Mouse (Mus musculus) spleen, adult 2 months (tissue): ENCODE measurements at regions not wholly inside any gene's neighbourhood (a gene's known extent, or its start where the extent isn't known, plus 50 kb on each side); places are given as distances from the start of the nearest gene placed in this dataset.
"Not testable (repeated sequence)": the region's sequence is repeated elsewhere in the genome, so short reads cannot be mapped to it uniquely, and the experiment has no call there.

Source experiments
- DNase-seq, 2 experiments: peaks; one replicate each; pipeline versions ENCODE4 v3.0.0 to v3.0.0-alpha.2; 2012 to 2021; ENCODE audit warnings: low spot score in 2 of 2, low read depth in 1 of 2
- H3K27ac ChIP-seq: fragments of 200-500 bp; 2 replicates; pipeline ENCODE4 v1.5.1; 2012; ENCODE audit warnings: low read length, inconsistent platforms; ENCODE audit not compliant: insufficient read depth
- H3K27me3 ChIP-seq: fragments of 200-500 bp; 2 replicates; pipeline ENCODE4 v1.6.1; 2012; ENCODE audit warnings: mild to moderate bottlenecking, moderate library complexity, low read length, inconsistent platforms; ENCODE audit not compliant: control insufficient read depth, insufficient read depth
- H3K36me3 ChIP-seq: fragments of 200-500 bp; 2 replicates; pipeline ENCODE4 v1.6.1; 2012; ENCODE audit warnings: mild to moderate bottlenecking, low read length, inconsistent platforms; ENCODE audit not compliant: control insufficient read depth, insufficient read depth
- H3K4me1 ChIP-seq: fragments of 200-500 bp; 2 replicates; pipeline ENCODE4 v1.6.1; 2011; ENCODE audit warnings: inconsistent platforms; ENCODE audit not compliant: control insufficient read depth, insufficient read depth, insufficient read length
- H3K4me3 ChIP-seq: fragments of 200-500 bp; 2 replicates; pipeline ENCODE4 v1.5.1; 2011; ENCODE audit warnings: mild to moderate bottlenecking, inconsistent platforms; ENCODE audit not compliant: insufficient read depth, insufficient read length; ENCODE audit errors: extremely low read depth
- CTCF ChIP-seq: fragments of 200-500 bp; IDR thresholded peaks from 2 replicates; pipeline ENCODE4 v1.5.1; 2011; ENCODE audit warnings: mild to moderate bottlenecking, inconsistent platforms; ENCODE audit not compliant: insufficient read depth, insufficient read length, insufficient replicate concordance; ENCODE audit errors: extremely low read depth
- POLR2A ChIP-seq: fragments of 200-500 bp; IDR thresholded peaks from 2 replicates; pipeline ENCODE4 v1.6.1; 2011; ENCODE audit warnings: low read depth, low read length, inconsistent platforms
- WGBS: fragments of 180-500 bp; shearing (Covaris S2); methylation state at CpG from one replicate; pipeline ENCODE4 v1.1.7; 2018; 5-methylcytosine and 5-hydroxymethylcytosine counted together

GRCm38 (mm10) chr15:24348975-24349560, 1064.5 kb downstream of the Basp1 start:
- no peaks in the 10 kb centered on the region for H3K4me1 ChIP-seq
- no peak overlapping the region for H3K27ac ChIP-seq
- H3K4me3 ChIP-seq, result no peak overlapping the region
- no peaks in the 10 kb centered on the region for H3K36me3 ChIP-seq
- no peaks in the 10 kb centered on the region for H3K27me3 ChIP-seq
- TF ChIP-seq CTCF (no peak), POLR2A (no peak)
- WGBS, result 76% methylated on average over 1 of the region's 1 CpGs
- DNase-seq, result no peak

- H3K4me1 ChIP-seq, DNase-seq, H3K27me3 ChIP-seq, H3K27ac ChIP-seq, H3K36me3 ChIP-seq, H3K4me3 ChIP-seq: not testable (repeated sequence)
- WGBS, result 85% methylated on average over 1 of the region's 1 CpGs
These were observed 1077.7 kb downstream of the Basp1 start for GRCm38 (mm10) chr15:24335876-24336275.

GRCm38 (mm10) chr15:24303123-24303522, 1110.4 kb downstream of the Basp1 start:
- H3K4me3 ChIP-seq, DNase-seq, H3K36me3 ChIP-seq, H3K27me3 ChIP-seq, H3K4me1 ChIP-seq, H3K27ac ChIP-seq: not testable (repeated sequence)
- WGBS, result 75% methylated on average over 3 of the region's 3 CpGs

GRCm38 (mm10) chr15:24297236-24297635, 1116.3 kb downstream of the Basp1 start:
- no peak overlapping the region for H3K27ac ChIP-seq
- H3K36me3 ChIP-seq, result no peaks in the 10 kb centered on the region
- DNase-seq, result no peak
- TF ChIP-seq POLR2A, result no peak
- no peak overlapping the region for H3K4me3 ChIP-seq
- no peaks in the 10 kb centered on the region for H3K27me3 ChIP-seq
- H3K4me1 ChIP-seq, result no peaks in the 10 kb centered on the region

GRCm38 (mm10) chr15:24296798-24297197, 1116.8 kb downstream of the Basp1 start:
- Histone ChIP-seq H3K27me3 (no peaks in the 10 kb centered on the region), H3K27ac (no peak overlapping the region), H3K4me3 (no peak overlapping the region), H3K36me3 (no peaks in the 10 kb centered on the region), H3K4me1 (no peaks in the 10 kb centered on the region)
- TF ChIP-seq CTCF, result no peak
- no peak for TF ChIP-seq POLR2A
- DNase-seq, result no peak
- 91% methylated on average over 7 of the region's 7 CpGs for WGBS

GRCm38 (mm10) chr15:24275100-24275499, 1138.5 kb downstream of the Basp1 start:
- TF ChIP-seq POLR2A (no peak), CTCF (no peak)
- no peaks in the 10 kb centered on the region for H3K36me3 ChIP-seq

GRCm38 (mm10) chr15:24267360-24267759, 1146.2 kb downstream of the Basp1 start:
- DNase-seq, result no peak
- TF ChIP-seq CTCF, result no peak
- TF ChIP-seq POLR2A, result no peak
- H3K36me3 ChIP-seq, result no peaks in the 10 kb centered on the region

More at GRCm38 (mm10) chr15:24275100-24275499, 1138.5 kb downstream of the Basp1 start:
- Histone ChIP-seq H3K27ac (no peak overlapping the region), H3K4me3 (no peak overlapping the region), H3K27me3 (no peaks in the 10 kb centered on the region), H3K4me1 (no peaks in the 10 kb centered on the region)
- no peak for DNase-seq
- WGBS, result 76% methylated on average over 5 of the region's 5 CpGs

More at GRCm38 (mm10) chr15:24267360-24267759, 1146.2 kb downstream of the Basp1 start:
- Histone ChIP-seq H3K4me1 (no peaks in the 10 kb centered on the region), H3K4me3 (no peak overlapping the region), H3K27me3 (no peaks in the 10 kb centered on the region), H3K27ac (no peak overlapping the region)
